Mouse (Mus musculus): ENCODE results near the gene Rrp12. TPM values are rescaled to one million over a fixed set of nuclear protein-coding genes. Genes with fewer than 3 reads are reported as not detected.
"Not testable (repeated sequence)": the region's sequence is repeated elsewhere in the genome, so short reads cannot be mapped to it uniquely, and the experiment has no call there.

Gene Rrp12
- polyA plus RNA-seq, 1 experiment from 2014 or later, result 4.3 TPM

DNA sequence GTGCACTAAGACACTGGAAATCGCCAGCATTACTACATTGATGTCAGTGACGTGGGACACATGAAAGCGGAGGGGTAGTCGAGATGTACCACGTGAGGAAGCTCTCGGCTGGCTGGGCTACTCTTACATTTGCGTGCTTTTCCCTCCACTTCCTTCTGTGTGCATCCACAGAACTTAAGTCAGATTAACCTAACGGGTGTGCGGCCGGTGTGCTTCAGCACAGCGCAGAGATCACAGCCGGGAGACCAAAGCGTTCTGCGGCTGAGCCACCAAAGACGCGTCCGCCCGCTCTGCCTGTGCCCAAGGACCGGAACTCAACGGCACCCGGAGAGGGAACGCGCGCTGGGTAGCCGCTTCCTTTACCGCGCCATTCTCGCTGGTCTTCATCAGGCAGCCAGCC, 36.7 kb upstream of the Rrp12 start:
- TF ChIP-seq CTCF (IDR thresholded peaks at IDR 0.05; ENCODE audit: low read depth), result no peak
- no peak for TF ChIP-seq EP300 (IDR thresholded peaks at IDR 0.05; ENCODE audit: low read depth)
- Histone ChIP-seq H3K36me3 (replicated peaks; ENCODE audit: insufficient read depth, low read length) (peaks cover 25% of the 10 kb centered on the region), H3K9me3 (ENCODE audit: low read length) (no peaks in the 10 kb centered on the region), H3K9ac (replicated peaks) (peak overlapping the region; percentile 88), H3K4me3 (ENCODE audit: low read depth, low read length) (peak overlapping the region; percentile 98), H3K4me2 (ENCODE audit: low read depth, low read length) (peak overlapping the region; percentile 98), H3K27ac (ENCODE audit: low read depth) (peak overlapping the region; percentile 80), H3K4me1 (ENCODE audit: insufficient read depth) (peaks cover 15% of the 10 kb centered on the region), H3K27me3 (ENCODE audit: insufficient read depth, low read length) (no peaks in the 10 kb centered on the region)
- under 1% methylated on average over 28 of the region's 28 CpGs for WGBS (ENCODE audit: insufficient replicate concordance)
- ATAC-seq, result peak; percentile 26
- DNase-seq, result no peak

DNA sequence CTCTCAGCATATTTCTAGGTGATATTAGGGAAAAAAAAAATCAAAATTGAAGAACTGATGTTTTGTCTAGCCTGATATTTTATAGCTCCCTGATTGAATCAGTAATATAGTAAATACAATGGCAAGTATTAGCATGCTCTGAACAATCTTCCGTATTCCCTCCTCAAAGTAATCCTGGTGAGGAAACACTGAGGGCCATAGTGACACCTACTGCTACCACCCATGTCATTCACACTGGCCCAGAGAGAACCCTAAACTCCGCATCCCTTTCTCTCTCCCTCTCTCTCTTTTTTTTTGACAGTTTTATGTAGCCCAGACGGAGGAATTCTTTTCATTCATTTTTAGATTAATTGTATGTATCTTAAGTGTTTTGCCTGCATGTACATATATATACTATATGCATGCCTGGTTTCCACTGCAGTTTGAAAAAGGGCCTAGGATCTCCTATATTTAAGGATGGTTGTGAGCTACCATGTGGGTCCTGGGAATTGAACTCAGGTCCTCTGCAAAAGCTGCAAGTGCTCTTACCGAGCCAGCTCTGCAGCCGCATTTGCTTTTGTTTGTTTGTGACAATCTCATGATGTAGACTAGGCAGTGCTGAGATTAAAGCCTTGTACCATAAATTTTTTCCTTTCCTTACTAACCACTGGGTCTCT, 24.6 kb upstream of the Rrp12 start:
- Histone ChIP-seq H3K27ac (ENCODE audit: low read depth) (no peak overlapping the region), H3K9ac (replicated peaks) (no peak overlapping the region), H3K27me3 (ENCODE audit: insufficient read depth, low read length) (no peaks in the 10 kb centered on the region), H3K4me2 (ENCODE audit: low read depth, low read length) (no peak overlapping the region), H3K4me3 (ENCODE audit: low read depth, low read length) (no peak overlapping the region), H3K36me3 (replicated peaks; ENCODE audit: insufficient read depth, low read length) (peaks cover 56% of the 10 kb centered on the region), H3K4me1 (ENCODE audit: insufficient read depth) (no peaks in the 10 kb centered on the region), H3K9me3 (ENCODE audit: low read length) (no peaks in the 10 kb centered on the region)
- 83% methylated on average over 5 of the region's 5 CpGs for WGBS (ENCODE audit: insufficient replicate concordance)
- ATAC-seq (no peak), DNase-seq (no peak)
- TF ChIP-seq EP300 (IDR thresholded peaks at IDR 0.05; ENCODE audit: low read depth) (no peak), CTCF (IDR thresholded peaks at IDR 0.05; ENCODE audit: low read depth) (no peak)

DNA sequence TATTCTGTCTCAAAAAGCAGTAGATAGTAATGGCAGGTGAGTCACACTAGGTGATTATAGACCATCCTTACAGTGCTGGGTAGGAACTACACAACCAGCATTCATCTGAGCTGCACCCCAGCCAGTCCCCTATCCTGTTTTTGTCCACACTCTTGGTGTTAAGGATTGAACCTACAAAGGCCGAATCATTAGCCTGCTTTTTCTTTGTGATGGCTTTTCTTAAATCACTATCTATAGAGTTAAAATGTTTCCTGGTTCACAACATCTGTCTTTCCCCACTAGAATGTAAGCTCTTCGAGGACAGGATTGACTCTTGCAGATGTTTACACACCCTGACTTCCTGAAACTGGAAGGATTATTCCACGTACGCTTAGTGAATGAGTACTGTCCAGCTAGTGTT, 23.5 kb upstream of the Rrp12 start:
- WGBS (ENCODE audit: insufficient replicate concordance), result 67% methylated on average over 4 of the region's 4 CpGs

DNA sequence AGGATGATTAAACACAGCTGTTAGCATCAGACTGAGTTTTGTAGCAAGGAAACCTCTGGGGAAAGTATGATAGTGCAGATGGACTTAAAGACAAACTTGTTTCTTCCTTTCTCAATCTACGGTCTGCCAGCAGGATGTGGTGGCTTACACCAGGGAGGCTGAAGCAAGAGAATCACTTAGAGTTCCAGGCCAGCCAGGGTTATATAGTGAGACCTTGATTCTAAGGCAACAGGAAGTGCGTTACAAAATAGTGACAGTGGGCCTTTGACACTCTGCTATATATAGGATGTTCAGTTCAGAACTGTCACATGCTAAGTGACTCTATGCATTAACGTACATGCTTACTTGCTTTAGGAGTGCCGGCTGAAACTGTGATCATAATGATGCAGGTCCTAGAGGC, 20.9 kb upstream of the Rrp12 start:
- TF ChIP-seq CTCF (IDR thresholded peaks at IDR 0.05; ENCODE audit: low read depth), result no peak
- Histone ChIP-seq H3K4me1 (ENCODE audit: insufficient read depth) (peaks cover 28% of the 10 kb centered on the region), H3K4me2 (ENCODE audit: low read depth, low read length) (no peak overlapping the region), H3K27ac (ENCODE audit: low read depth) (0 out of 2 replicates have a peak overlapping the region, but pooled peaks have one; percentile 29), H3K36me3 (replicated peaks; ENCODE audit: insufficient read depth, low read length) (peaks cover 50% of the 10 kb centered on the region), H3K9ac (replicated peaks) (no peak overlapping the region), H3K4me3 (ENCODE audit: low read depth, low read length) (no peak overlapping the region), H3K27me3 (ENCODE audit: insufficient read depth, low read length) (no peaks in the 10 kb centered on the region), H3K9me3 (ENCODE audit: low read length) (no peaks in the 10 kb centered on the region)
- WGBS (ENCODE audit: insufficient replicate concordance), result 66% methylated on average over 4 of the region's 4 CpGs
- peak; percentile 31 for DNase-seq
- no peak; the same call in 1 of the 2 replicates for ATAC-seq

More for the DNA sequence above, 23.5 kb upstream of the Rrp12 start:
- Histone ChIP-seq H3K9me3 (ENCODE audit: low read length) (no peaks in the 10 kb centered on the region), H3K36me3 (replicated peaks; ENCODE audit: insufficient read depth, low read length) (peaks cover 56% of the 10 kb centered on the region), H3K4me2 (ENCODE audit: low read depth, low read length) (no peak overlapping the region), H3K27ac (ENCODE audit: low read depth) (no peak overlapping the region), H3K4me1 (ENCODE audit: insufficient read depth) (peaks cover 7% of the 10 kb centered on the region), H3K9ac (replicated peaks) (no peak overlapping the region), H3K4me3 (ENCODE audit: low read depth, low read length) (no peak overlapping the region), H3K27me3 (ENCODE audit: insufficient read depth, low read length) (no peaks in the 10 kb centered on the region)
- DNase-seq (no peak), ATAC-seq (no peak)
- TF ChIP-seq CTCF (IDR thresholded peaks at IDR 0.05; ENCODE audit: low read depth), result no peak
- TF ChIP-seq EP300 (IDR thresholded peaks at IDR 0.05; ENCODE audit: low read depth), result no peak

DNA sequence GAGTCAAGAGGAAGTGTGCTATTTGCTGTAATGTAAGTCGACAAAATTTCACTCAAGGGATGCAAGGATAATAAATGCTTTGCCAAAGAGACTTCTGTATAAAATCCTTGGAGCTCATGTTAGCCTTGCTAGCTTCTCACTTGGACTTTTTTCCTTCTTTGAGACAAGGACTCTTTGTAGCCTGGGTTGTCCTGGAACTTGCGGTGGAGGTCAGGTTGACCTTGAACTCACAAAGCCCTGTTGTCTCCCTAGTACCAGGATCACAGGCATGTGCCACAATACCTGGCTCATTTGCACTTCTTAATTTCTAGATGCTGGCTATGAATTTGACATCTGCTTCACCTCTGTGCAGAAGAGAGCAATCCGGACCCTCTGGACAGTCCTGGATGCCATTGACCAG, 19.3 kb upstream of the Rrp12 start:
- DNase-seq (no peak), ATAC-seq (no peak)
- no peaks in the 10 kb centered on the region for H3K9me3 ChIP-seq (ENCODE audit: low read length)
- H3K4me2 ChIP-seq (ENCODE audit: low read depth, low read length), result peak overlapping the region; percentile 96; the same call in 1 of the 2 replicates
- H3K4me1 ChIP-seq (ENCODE audit: insufficient read depth), result peaks cover 33% of the 10 kb centered on the region
- peaks cover 40% of the 10 kb centered on the region for H3K36me3 ChIP-seq (replicated peaks; ENCODE audit: insufficient read depth, low read length)
- no peak overlapping the region for H3K27ac ChIP-seq (ENCODE audit: low read depth)
- TF ChIP-seq EP300 (IDR thresholded peaks at IDR 0.05; ENCODE audit: low read depth), result no peak
- no peak for TF ChIP-seq CTCF (IDR thresholded peaks at IDR 0.05; ENCODE audit: low read depth)
- H3K27me3 ChIP-seq (ENCODE audit: insufficient read depth, low read length), result no peaks in the 10 kb centered on the region
- H3K9ac ChIP-seq (replicated peaks), result no peak overlapping the region
- 82% methylated on average over 3 of the region's 3 CpGs for WGBS (ENCODE audit: insufficient replicate concordance)
- H3K4me3 ChIP-seq (ENCODE audit: low read depth, low read length), result no peak overlapping the region

DNA sequence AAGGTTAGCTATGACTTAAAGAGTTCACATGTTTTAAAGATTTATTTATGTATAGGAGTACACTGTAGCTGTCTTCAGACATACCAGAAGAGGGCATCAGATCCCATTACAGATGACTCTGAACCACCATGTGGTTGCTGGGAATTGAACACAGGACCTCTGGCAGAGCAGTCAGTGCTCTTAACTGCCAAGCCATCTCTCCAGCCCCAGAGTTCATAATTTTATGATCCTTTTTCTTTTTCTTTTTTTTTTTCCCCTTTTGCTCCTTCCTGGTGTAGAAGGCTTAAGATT, 18.6 kb upstream of the Rrp12 start:
- DNase-seq; H3K9me3 ChIP-seq (ENCODE audit: low read length); H3K27me3 ChIP-seq (ENCODE audit: insufficient read depth, low read length); ATAC-seq: not testable (repeated sequence)
- Histone ChIP-seq H3K4me2 (ENCODE audit: low read depth, low read length) (peak overlapping the region; percentile 96), H3K27ac (ENCODE audit: low read depth) (peak overlapping the region; percentile 40; the same call in 1 of the 2 replicates), H3K4me1 (ENCODE audit: insufficient read depth) (peaks cover 36% of the 10 kb centered on the region), H3K4me3 (ENCODE audit: low read depth, low read length) (peak overlapping the region; percentile 94), H3K9ac (replicated peaks) (0 out of 2 replicates have a peak overlapping the region, but pooled peaks have one; percentile 11), H3K36me3 (replicated peaks; ENCODE audit: insufficient read depth, low read length) (peaks cover 40% of the 10 kb centered on the region)
- TF ChIP-seq CTCF (IDR thresholded peaks at IDR 0.05; ENCODE audit: low read depth), result 0 out of 2 replicates have a peak, but pooled peaks have one; percentile 20

Data from liver, postnatal 0 days (tissue).